Mouse (Mus musculus) B cell, adult 2 months (primary cell): ENCODE measurements around the gene Pde4dip.
A peak's percentile ranks its signal among the peaks of the same experiment; 100 is the strongest.

Experiments used
- DNase-seq, 2 experiments: peaks; one replicate each; pipeline ENCODE4 v3.0.0; 2022

Pde4dip gene

GRCm38 (mm10) chr3:97801178-97801699 lies 87.3 kb downstream of the Pde4dip start:
- no peak for DNase-seq

DNA sequence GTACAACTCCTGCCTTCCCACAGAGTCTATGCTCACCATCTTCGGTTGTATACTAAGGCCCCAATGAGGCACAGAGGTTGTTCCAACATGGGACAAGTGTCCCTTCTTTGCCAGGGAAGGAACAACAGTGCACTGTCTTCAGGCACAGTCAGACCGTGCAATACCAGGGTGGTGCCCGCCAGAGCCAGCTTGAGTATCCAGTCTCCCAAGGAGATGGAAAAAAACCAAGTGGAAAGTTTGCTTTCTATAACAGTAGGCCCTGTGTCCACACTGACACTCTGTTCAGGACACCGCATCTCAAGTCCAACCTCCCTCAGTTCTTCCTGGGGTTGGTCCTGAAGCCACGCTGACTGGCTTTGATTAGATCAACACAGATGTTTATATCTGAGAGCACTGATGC lies 87.8 kb downstream of the Pde4dip start:
- no peak for DNase-seq

DNA sequence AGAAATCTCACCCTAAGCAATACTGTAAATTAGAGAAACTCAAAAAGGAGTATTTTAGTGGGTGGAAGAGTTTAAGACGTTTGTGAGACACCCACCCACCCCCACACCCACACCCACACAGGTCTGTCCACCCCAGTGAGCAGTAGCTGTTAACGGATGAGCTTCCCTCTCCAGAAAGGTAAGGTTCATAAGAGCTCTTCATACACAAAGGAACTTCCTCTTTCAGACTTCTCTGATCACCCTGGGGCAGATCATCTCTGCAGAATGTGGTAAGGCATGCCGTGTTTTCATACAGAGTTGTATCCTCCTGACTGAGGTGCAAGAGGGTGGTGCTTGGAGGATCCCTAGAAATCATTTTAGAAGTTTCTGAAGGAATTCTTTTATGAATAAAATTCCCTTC lies 88.5 kb downstream of the Pde4dip start:
- peak; percentile 9 to 17 for DNase-seq

DNA sequence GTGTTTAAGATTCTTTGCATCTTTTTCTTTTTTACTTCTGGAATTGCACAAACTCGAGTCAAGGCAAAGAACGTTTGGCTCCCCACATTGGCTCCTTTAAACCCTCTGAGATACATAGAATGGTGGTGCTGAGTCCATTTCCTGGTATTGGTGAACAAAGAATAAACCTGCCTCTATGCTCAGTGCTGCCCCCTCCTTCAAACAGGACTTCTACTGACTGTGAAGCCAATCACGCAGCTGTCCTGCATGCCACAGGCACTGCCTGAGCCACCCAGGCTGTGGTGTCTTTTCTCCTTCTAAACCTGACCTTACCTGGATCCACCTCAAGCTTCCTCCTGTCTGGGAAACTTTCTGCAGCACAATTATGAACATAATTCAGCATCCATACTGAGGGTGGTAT lies 89.2 kb downstream of the Pde4dip start:
- no peak for DNase-seq

- no peak for DNase-seq
Observed at GRCm38 (mm10) chr3:97797371-97797770, 91.1 kb downstream of the Pde4dip start.

GRCm38 (mm10) chr3:97793995-97794394 lies 94.5 kb downstream of the Pde4dip start:
- DNase-seq, result no peak

- DNase-seq, result no peak
Observed at GRCm38 (mm10) chr3:97790150-97790549, 98.4 kb downstream of the Pde4dip start.

GRCm38 (mm10) chr3:97789317-97789716 lies 99.2 kb downstream of the Pde4dip start:
- DNase-seq, result peak in 1 of 2 experiments; percentile 7

GRCm38 (mm10) chr3:97776195-97776594 lies 112.3 kb downstream of the Pde4dip start:
- DNase-seq, result no peak

- no peak for DNase-seq
Observed at GRCm38 (mm10) chr3:97775742-97776141, 112.8 kb downstream of the Pde4dip start.

DNA sequence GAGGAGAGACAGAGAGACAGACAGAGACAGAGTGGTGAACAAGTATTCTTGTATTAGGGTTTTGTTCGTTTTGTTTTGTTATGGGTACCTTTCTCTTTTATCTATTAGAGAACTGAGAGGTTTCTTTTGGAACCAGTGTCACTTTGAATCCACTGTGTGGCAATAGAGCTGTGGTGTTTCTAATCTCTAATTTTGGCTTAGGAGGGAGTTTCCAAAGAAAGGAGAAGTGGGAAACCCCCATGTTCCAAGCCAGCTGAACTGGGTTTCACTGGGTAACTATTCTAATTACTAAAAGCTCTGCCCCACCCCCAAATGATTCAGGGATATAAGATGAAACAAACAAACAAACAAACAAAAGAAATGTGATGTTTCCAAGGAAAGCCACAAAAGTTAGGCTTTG lies 113.6 kb downstream of the Pde4dip start:
- peak; percentile 10 to 30 for DNase-seq

DNA sequence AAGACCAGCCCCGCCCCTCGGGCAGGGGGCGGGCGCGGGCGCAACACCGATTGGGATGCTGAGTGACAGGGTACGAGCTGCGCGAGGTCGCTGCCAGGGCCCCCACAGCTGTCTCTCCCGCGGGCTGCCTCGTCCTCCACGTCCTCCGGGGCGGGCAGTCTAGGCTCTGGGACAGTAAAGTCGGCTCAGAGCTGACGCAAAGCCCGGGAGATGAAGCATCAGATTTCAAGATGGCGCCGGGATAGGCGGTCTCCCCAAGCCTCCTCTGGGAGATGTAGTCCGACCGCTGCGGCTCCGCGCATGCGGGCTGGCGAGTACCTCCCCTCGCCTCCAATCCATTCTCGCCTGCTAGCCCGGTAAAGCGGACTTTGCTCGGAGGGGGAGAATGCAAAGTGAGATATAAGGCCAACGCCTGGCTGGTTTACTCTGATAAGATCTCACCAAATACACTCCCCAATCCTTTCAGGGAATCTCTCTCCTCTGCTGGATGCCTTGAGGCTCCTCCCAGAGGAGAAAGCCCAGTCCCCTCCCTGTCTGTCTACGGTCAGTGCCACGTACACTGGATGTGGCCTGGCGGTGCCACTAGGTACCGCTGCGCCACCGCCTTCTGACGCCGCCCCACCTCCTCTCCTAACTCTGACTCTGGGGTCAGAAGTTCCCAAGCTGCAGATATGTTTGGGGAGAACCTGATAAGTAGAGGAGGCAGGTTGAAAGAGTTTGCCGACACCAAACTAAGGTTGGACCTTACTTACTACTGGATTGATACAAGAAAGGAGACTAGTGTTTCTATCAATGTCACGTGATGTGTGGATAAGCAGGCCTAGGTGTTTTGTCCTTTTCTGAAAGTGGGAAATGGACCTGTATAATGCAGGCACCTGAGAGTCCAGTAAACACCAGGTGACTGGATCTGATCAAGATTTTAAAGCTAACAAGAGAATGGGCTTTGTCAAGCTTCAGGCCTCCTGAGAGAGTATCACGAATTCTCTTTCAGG lies 120.4 kb downstream of the Pde4dip start:
- DNase-seq, result peak; percentile 91

GRCm38 (mm10) chr3:97767041-97767770 lies 121.3 kb downstream of the Pde4dip start:
- peak; percentile 8 to 17 for DNase-seq

GRCm38 (mm10) chr3:97766459-97766858 lies 122.0 kb downstream of the Pde4dip start:
- no peak for DNase-seq

DNA sequence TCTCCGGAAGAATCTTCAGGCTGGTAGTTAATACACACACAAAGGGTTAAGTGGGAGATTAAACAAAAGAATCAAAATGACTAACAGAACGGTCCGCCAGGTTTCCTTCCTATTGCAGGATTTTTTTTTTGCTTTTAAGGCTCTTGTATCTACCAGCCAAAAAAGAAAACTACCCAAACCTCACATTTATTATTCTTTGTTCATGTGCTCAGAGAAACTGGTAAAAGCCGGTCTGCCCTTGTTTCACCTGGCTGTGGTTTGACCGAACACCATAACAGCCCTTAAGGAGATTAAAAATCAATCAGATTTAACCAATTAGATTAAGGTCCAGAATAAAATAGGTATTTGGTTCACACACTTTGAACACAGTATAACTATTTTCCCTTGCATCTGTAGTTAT lies 124.4 kb downstream of the Pde4dip start:
- DNase-seq, result no peak

DNA sequence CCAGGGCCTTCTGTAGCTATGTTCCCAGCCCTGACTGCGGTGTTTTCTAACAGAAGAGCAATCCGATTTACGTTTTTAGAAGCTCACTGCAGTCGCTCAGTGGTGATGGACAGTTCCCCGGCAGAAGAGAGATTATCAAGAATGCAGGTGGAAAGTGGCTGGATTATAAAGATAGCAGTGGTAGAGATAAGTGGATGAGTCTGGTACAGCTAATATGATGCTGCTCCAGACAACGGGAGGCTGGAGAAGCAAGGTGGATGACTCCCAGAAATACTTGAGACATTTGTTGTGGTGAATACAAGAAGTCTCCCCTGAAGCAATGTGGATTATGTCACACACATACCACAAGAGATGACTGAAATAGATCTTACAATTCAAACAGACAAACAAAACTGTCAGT lies 126.6 kb downstream of the Pde4dip start:
- DNase-seq, result no peak

DNA sequence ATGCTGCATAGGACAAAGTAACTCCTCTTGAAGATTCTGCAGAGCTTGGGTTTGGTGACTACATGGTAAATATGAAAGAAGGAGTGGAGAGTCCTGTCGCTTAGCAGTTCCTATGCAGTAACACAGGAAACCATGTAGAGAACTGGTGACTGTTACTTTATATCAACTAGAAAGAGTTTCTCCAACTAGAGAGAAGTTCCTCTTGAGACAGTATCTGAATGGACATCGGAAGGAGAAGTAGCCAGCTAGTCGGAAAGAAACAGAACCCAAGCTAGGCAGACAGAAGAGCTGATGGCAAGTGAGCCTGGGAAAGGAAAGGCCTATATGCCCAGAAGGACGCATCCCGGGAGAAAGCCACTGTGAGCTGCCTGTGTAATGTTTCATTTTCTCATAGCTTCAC lies 127.3 kb downstream of the Pde4dip start:
- DNase-seq, result no peak

DNA sequence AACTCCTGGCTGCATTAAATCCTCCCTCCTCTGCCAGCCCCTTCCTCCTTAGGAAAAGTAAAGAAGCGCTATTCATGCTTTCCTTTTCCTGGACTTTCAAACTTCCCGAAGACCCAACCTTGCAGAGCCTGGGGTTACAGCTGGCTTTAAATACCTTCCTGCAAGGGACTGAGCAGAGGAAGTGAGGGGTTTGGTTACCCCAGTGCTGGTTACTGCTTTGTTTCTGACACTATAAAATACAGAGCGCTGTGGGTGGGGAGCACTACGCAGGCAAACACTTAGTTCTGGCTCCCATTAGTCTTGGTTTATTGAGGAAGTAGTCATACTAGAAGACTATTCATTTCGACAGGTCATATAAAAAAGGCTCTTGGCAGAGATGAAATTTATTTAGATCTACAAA lies 128.7 kb downstream of the Pde4dip start:
- no peak for DNase-seq

DNA sequence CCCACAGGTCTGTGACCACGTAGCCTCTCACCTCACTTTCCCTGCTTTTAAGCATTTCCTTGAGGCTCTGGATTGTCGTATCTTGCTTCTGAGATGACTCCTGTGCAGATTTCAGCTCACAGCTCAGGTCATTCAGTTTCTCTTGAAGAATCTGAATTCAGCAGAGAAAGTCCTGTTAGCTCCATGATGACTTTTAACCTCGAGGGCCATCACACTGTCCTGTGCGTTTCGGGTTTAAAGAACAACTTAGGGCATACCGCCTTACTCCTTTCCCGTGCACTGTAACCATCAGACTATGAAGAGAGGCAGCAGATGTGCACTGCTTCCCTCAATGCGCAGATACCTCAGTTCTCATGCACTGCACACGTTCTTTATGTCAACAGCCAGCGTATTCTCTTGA lies 131.0 kb downstream of the Pde4dip start:
- no peak for DNase-seq

GRCm38 (mm10) chr3:97756283-97757074 lies 132.0 kb downstream of the Pde4dip start:
- no peak for DNase-seq

DNA sequence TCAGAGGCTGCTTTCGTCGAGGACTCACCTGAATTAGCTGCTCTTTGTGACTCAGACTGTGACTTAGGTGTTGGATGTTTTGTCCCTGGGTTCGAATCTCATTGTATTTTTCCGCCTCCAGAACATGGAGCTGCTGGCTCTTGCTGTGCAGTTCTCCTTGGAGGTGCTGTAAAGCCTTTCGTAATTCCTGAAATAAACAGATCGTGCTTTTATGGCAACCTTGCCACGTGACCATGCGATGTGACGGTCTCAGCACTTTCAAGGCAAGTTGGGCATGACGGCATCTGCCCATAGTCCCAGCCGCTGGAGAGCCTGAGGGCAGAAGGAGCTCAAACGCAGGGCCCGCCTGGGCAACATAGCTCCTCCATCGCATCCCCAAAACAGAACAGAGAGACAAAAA lies 133.1 kb downstream of the Pde4dip start:
- DNase-seq, result no peak

DNA sequence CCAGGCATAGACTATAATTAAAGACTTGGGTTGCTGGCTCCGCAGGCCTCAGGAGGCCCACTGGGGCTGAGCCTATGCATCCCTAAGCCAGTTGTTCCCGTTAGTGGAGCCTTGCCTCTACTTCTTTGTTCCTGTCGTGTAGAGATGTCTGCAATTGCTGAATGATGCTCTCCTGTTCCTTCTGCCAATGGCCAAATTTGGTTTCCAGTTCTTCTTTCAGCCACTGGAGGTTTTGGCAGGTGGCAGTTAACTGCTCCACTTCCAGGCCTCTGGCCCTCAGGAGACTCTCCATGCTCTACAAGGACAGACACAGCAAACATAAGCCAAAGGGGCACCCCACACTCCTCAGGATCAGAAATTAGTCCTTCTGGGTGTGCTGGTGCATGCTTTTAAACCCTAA lies 135.6 kb downstream of the Pde4dip start:
- DNase-seq, result no peak

- no peak for DNase-seq
Observed at GRCm38 (mm10) chr3:97751566-97751965, 136.9 kb downstream of the Pde4dip start.
